ENCODE assay signal across 9 mouse cellular contexts in genomic region chr6:39543769-39544420, GRCm38 (mm10). TPM values are rescaled to one million over a fixed set of nuclear protein-coding genes. Genes with fewer than 3 reads are reported as not detected.
DNase-seq lines count a peak whose midpoint lies in the region; ATAC-seq and TF ChIP-seq lines count a peak whose summit lies in the region.
"Had no signal": no experiment of that assay in that cellular context is flagged by ENCODE, and none has a peak within 500 bp of the region (broad histone marks: within the 10 kb centered on the region; RNA-seq: fewer than 3 reads in every experiment).

No protein-coding gene starts in this region.

- no peak for TF ChIP-seq CTCF in small intestine, adult 2 months (IDR thresholded peaks at IDR 0.05; ENCODE audit: extremely low read depth, insufficient read length, insufficient replicate concordance, low read depth, low read length)

- H3K9me3 ChIP-seq in liver, embryonic 11.5 days (ENCODE audit: control insufficient read depth, low read length) = no peaks in the 10 kb centered on the region
- no peaks in the 10 kb centered on the region for H3K9me3 ChIP-seq in heart, embryonic 15.5 days (replicated peaks)
- no peaks in the 10 kb centered on the region for H3K9me3 ChIP-seq in limb, embryonic 11.5 days (ENCODE audit: control insufficient read depth, low read length)

- no peak overlapping the region for H3K9ac ChIP-seq in liver, embryonic 11.5 days (ENCODE audit: low read depth, low read length)
- H3K9ac ChIP-seq in heart, embryonic 15.5 days = no peak overlapping the region
- H3K9ac ChIP-seq in limb, embryonic 11.5 days (ENCODE audit: low read length) = peak overlapping the region; percentile 50

- no peaks in the 10 kb centered on the region for H3K27me3 ChIP-seq in liver, embryonic 11.5 days (replicated peaks; ENCODE audit: control insufficient read depth, insufficient read depth, low read length)
- H3K27me3 ChIP-seq in heart, embryonic 15.5 days = no peaks in the 10 kb centered on the region
- no peaks in the 10 kb centered on the region for H3K27me3 ChIP-seq in limb, embryonic 11.5 days (ENCODE audit: control insufficient read depth, insufficient read depth, low read length)
- H3K27me3 ChIP-seq in small intestine, adult 2 months (ENCODE audit: control insufficient read depth, insufficient read depth, low read length) = no peaks in the 10 kb centered on the region

- WGBS in liver, embryonic 11.5 days = 60% methylated on average over 15 of the region's 15 CpGs
- WGBS in heart, embryonic 15.5 days = 63% methylated on average over 15 of the region's 15 CpGs
- 41% methylated on average over 15 of the region's 15 CpGs for WGBS in limb, embryonic 11.5 days
- WGBS in small intestine, adult 2 months = 86% methylated on average over 15 of the region's 15 CpGs

- no peaks in the 10 kb centered on the region for H3K36me3 ChIP-seq in liver, embryonic 11.5 days (ENCODE audit: control insufficient read depth, insufficient read depth, low read length)
- no peaks in the 10 kb centered on the region for H3K36me3 ChIP-seq in heart, embryonic 15.5 days
- H3K36me3 ChIP-seq in limb, embryonic 11.5 days (ENCODE audit: control insufficient read depth, insufficient read depth, low read length) = peaks cover 2% of the 10 kb centered on the region; the same call in 1 of the 2 replicates
- H3K36me3 ChIP-seq in small intestine, adult 2 months (ENCODE audit: control insufficient read depth, insufficient read depth, low read length) = no peaks in the 10 kb centered on the region

- DNase-seq in liver, embryonic 11.5 days (ENCODE audit: low spot score) = no peak
- no peak for DNase-seq in liver
- DNase-seq in limb, embryonic 11.5 days (ENCODE audit: low spot score) = no peak
- DNase-seq in retina, embryonic 14.5 days (ENCODE audit: low spot score) = no peak
- no peak for DNase-seq in retina, postnatal 1 day

- peaks cover 12% of the 10 kb centered on the region for H3K4me1 ChIP-seq in liver, embryonic 11.5 days (replicated peaks; ENCODE audit: control insufficient read depth, insufficient read depth, low read length)
- peaks cover 51% of the 10 kb centered on the region for H3K4me1 ChIP-seq in heart, embryonic 15.5 days (replicated peaks)
- peaks cover 54% of the 10 kb centered on the region for H3K4me1 ChIP-seq in limb, embryonic 11.5 days (ENCODE audit: control insufficient read depth, insufficient read depth, low read length)
- H3K4me1 ChIP-seq in small intestine, adult 2 months (ENCODE audit: control insufficient read depth, insufficient read depth, insufficient read length, low read length) = peaks cover 4% of the 10 kb centered on the region

- peak overlapping the region; percentile 51 for H3K27ac ChIP-seq in liver, embryonic 11.5 days (ENCODE audit: low read depth, low read length)
- peak overlapping the region; percentile 75 for H3K27ac ChIP-seq in heart, embryonic 15.5 days
- H3K27ac ChIP-seq in limb, embryonic 11.5 days (replicated peaks; ENCODE audit: low read depth, low read length) = peak overlapping the region; percentile 90
- peak overlapping the region; percentile 25; the same call in 1 of the 2 replicates for H3K27ac ChIP-seq in small intestine, adult 2 months (ENCODE audit: insufficient read depth, low read depth, low read length)

- TF ChIP-seq POLR2A in small intestine, adult 2 months (IDR thresholded peaks at IDR 0.05; ENCODE audit: low read depth, low read length) = no peak

- no peak overlapping the region for H3K4me2 ChIP-seq in liver, embryonic 11.5 days
- H3K4me2 ChIP-seq in heart, embryonic 15.5 days = no peak overlapping the region
- no peak overlapping the region for H3K4me2 ChIP-seq in limb, embryonic 11.5 days (ENCODE audit: low read depth, severe bottlenecking)

- H3K4me3 ChIP-seq in liver, embryonic 11.5 days (ENCODE audit: low read depth, low read length) = no peak overlapping the region
- no peak overlapping the region for H3K4me3 ChIP-seq in heart, embryonic 15.5 days
- H3K4me3 ChIP-seq in limb, embryonic 11.5 days (ENCODE audit: low read depth, low read length) = no peak overlapping the region
- no peak overlapping the region for H3K4me3 ChIP-seq in small intestine, adult 2 months (ENCODE audit: low read depth, low read length)
- H3K4me3 ChIP-seq: erythroblast, embryonic 14.5 days had no signal

- ATAC-seq in liver, embryonic 11.5 days (replicated peaks; ENCODE audit: low FRiP score) = no peak
- no peak for ATAC-seq in heart, embryonic 15.5 days (replicated peaks; ENCODE audit: insufficient number of reproducible peaks, insufficient read depth, low FRiP score, low read depth)
- ATAC-seq in limb, embryonic 11.5 days (ENCODE audit: insufficient number of reproducible peaks, low FRiP score, low TSS enrichment, low read depth) = no peak
- no peak for ATAC-seq in erythroid progenitor cell, adult 5-6 weeks (replicated peaks; ENCODE audit: low FRiP score, poor library complexity, severe bottlenecking)

RNA-seq across cellular contexts. Expression of gene Dennd2a, which starts 13.8 kb away (rescaled TPM):
- polyA plus RNA-seq in liver, embryonic 11.5 days (2014; fragmentation: Nextera tagmentation; extraction: Ambion mirVana) = 12.4 and 12.6 TPM in 2 replicates
- 11.9 and 14.6 TPM in 2 replicates for polyA plus RNA-seq in heart, embryonic 15.5 days (2015; fragmentation: Nextera tagmentation; extraction: Ambion mirVana)
- 37.1 and 37.5 TPM in 2 replicates for polyA plus RNA-seq in limb, embryonic 11.5 days (2014; fragmentation: Nextera tagmentation; extraction: Ambion mirVana)
- polyA plus RNA-seq in small intestine, adult 2 months (2012; rRNA removed) = 1.9 and 2.7 TPM in 2 replicates
- 1.3 TPM in 1 of 2 replicates, not detected in the other for total RNA-seq in erythroid progenitor cell, adult 5-6 weeks (2015; ENCODE audit: low replicate concordance)
- 0.53 TPM in 1 of 2 replicates, not detected in the other for total RNA-seq in erythroid progenitor cell, adult 5-6 weeks (2017; ENCODE audit: low replicate concordance)
- polyA plus RNA-seq: erythroblast, embryonic 14.5 days had no signal

RNA-seq across cellular contexts. Expression of gene Adck2, which starts 29.8 kb away (rescaled TPM):
- polyA plus RNA-seq in liver, embryonic 11.5 days (2014; fragmentation: Nextera tagmentation; extraction: Ambion mirVana) = 20.6 and 22.8 TPM in 2 replicates
- polyA plus RNA-seq in heart, embryonic 15.5 days (2015; fragmentation: Nextera tagmentation; extraction: Ambion mirVana) = 18.4 and 18.9 TPM in 2 replicates
- 24.1 and 27.3 TPM in 2 replicates for polyA plus RNA-seq in limb, embryonic 11.5 days (2014; fragmentation: Nextera tagmentation; extraction: Ambion mirVana)
- polyA plus RNA-seq in small intestine, adult 2 months (2012; rRNA removed) = 7.7 and 10.4 TPM in 2 replicates
- 9.7 TPM in 1 of 2 replicates, not detected in the other for total RNA-seq in erythroid progenitor cell, adult 5-6 weeks (2015; ENCODE audit: low replicate concordance)
- total RNA-seq in erythroid progenitor cell, adult 5-6 weeks (2017; ENCODE audit: low replicate concordance) = 0.76 and 1.4 TPM in 2 replicates

RNA-seq across cellular contexts. Expression of gene Gm42420, which starts 41.7 kb away (rescaled TPM):
- polyA plus RNA-seq in liver, embryonic 11.5 days (2014; fragmentation: Nextera tagmentation; extraction: Ambion mirVana) = 2.9 and 3.5 TPM in 2 replicates
- polyA plus RNA-seq in heart, embryonic 15.5 days (2015; fragmentation: Nextera tagmentation; extraction: Ambion mirVana) = 2.0 TPM in 1 of 2 replicates, not detected in the other
- polyA plus RNA-seq in limb, embryonic 11.5 days (2014; fragmentation: Nextera tagmentation; extraction: Ambion mirVana) = 1.0 and 1.1 TPM in 2 replicates
- not detected in 2 replicates for polyA plus RNA-seq in small intestine, adult 2 months (2012; rRNA removed)
- not detected in 2 replicates for total RNA-seq in erythroid progenitor cell, adult 5-6 weeks (2015; ENCODE audit: low replicate concordance)
- not detected in 2 replicates for total RNA-seq in erythroid progenitor cell, adult 5-6 weeks (2017; ENCODE audit: low replicate concordance)
- polyA plus RNA-seq: erythroblast, embryonic 14.5 days had no signal

RNA-seq across cellular contexts. Expression of gene Ndufb2, which starts 48.5 kb away (rescaled TPM):
- polyA plus RNA-seq in liver, embryonic 11.5 days (2014; fragmentation: Nextera tagmentation; extraction: Ambion mirVana) = 311 and 331 TPM in 2 replicates
- 546 and 708 TPM in 2 replicates for polyA plus RNA-seq in heart, embryonic 15.5 days (2015; fragmentation: Nextera tagmentation; extraction: Ambion mirVana)
- polyA plus RNA-seq in limb, embryonic 11.5 days (2014; fragmentation: Nextera tagmentation; extraction: Ambion mirVana) = 265 and 280 TPM in 2 replicates
- 509 and 551 TPM in 2 replicates for polyA plus RNA-seq in small intestine, adult 2 months (2012; rRNA removed)
- 14.7 and 16.2 TPM in 2 replicates for total RNA-seq in erythroid progenitor cell, adult 5-6 weeks (2015; ENCODE audit: low replicate concordance)
- 10.5 and 24.9 TPM in 2 replicates for total RNA-seq in erythroid progenitor cell, adult 5-6 weeks (2017; ENCODE audit: low replicate concordance)

Comparison
In these comparisons a context has a peak if more than half of its experiments do, and no peak if none do; other contexts are left out.
1. H3K27ac ChIP-seq: peak in every context shown above with its lines; median percentile 90 in limb, embryonic 11.5 days; 75 in heart, embryonic 15.5 days; 51 in liver, embryonic 11.5 days; 25 in small intestine, adult 2 months.